Mouse (Mus musculus): Measurements from ENCODE around the gene Plk4. TPM values are rescaled to one million over a fixed set of nuclear protein-coding genes. Genes with fewer than 3 reads are reported as not detected.
"Not testable (repeated sequence)": the region's sequence is repeated elsewhere in the genome, so short reads cannot be mapped to it uniquely, and the experiment has no call there.

The Plk4 gene
- 1 to 10 TPM; 4.3 to 5.3 TPM for total RNA-seq (2021)
- long read RNA-seq, experiment 1, partial matches to known transcripts, result 0 of 3 reads
- long read RNA-seq, experiment 1, other reads (novel, unspliced or antisense), result 0 of 3 reads
- long read RNA-seq, experiment 2, partial matches to known transcripts, result 0 of 3 reads
- long read RNA-seq, experiment 2, other reads (novel, unspliced or antisense), result 0 of 3 reads

- peak; percentile 97 to 98 for DNase-seq (ENCODE audit: low spot score in 2 of 2)
These were observed at the start of gene Plk4 for GRCm38 (mm10) chr3:40799530-40800372. Gene Plk4 (plus strand): TSS chr3:40800019.

GRCm38 (mm10) chr3:40760746-40761145, 39.1 kb upstream of the Plk4 start:
- no peak for DNase-seq (ENCODE audit: low spot score in 2 of 2)

GRCm38 (mm10) chr3:40761312-40761711, 38.5 kb upstream of the Plk4 start:
- DNase-seq (ENCODE audit: low spot score in 2 of 2), result no peak

- no peak for DNase-seq (ENCODE audit: low spot score in 2 of 2)
These were observed 6.0 kb upstream of the Plk4 start for GRCm38 (mm10) chr3:40793783-40794182.

- no peak for DNase-seq (ENCODE audit: low spot score in 2 of 2)
These were observed 1.8 kb upstream of the Plk4 start for GRCm38 (mm10) chr3:40798054-40798453.

GRCm38 (mm10) chr3:40798500-40798899, 1.3 kb upstream of the Plk4 start:
- peak; percentile 35 to 39 for DNase-seq (ENCODE audit: low spot score in 2 of 2)

GRCm38 (mm10) chr3:40800373-40800823, 579 bp downstream of the Plk4 start:
- peak; percentile 13 to 47 for DNase-seq (ENCODE audit: low spot score in 2 of 2)

- no peak for DNase-seq (ENCODE audit: low spot score in 2 of 2)
These were observed 7.1 kb downstream of the Plk4 start for GRCm38 (mm10) chr3:40806871-40807270.

- DNase-seq (ENCODE audit: low spot score in 2 of 2), result no peak
These were observed 8.9 kb downstream of the Plk4 start for GRCm38 (mm10) chr3:40808686-40809085.

GRCm38 (mm10) chr3:40809894-40810293, 10.1 kb downstream of the Plk4 start:
- DNase-seq (ENCODE audit: low spot score in 2 of 2), result no peak

GRCm38 (mm10) chr3:40813275-40813674, 13.5 kb downstream of the Plk4 start:
- no peak for DNase-seq (ENCODE audit: low spot score in 2 of 2)

GRCm38 (mm10) chr3:40845521-40845920, 45.7 kb downstream of the Plk4 start:
- peak in 1 of 2 experiments; percentile 2 for DNase-seq (ENCODE audit: low spot score in 2 of 2)

GRCm38 (mm10) chr3:40846473-40846956, 46.7 kb downstream of the Plk4 start, which contains the start of gene Mfsd8:
Gene Mfsd8 (minus strand): TSS chr3:40846886.
- DNase-seq (ENCODE audit: low spot score in 2 of 2), result peak; percentile 87 to 96

GRCm38 (mm10) chr3:40846957-40847017, 47.0 kb downstream of the Plk4 start, which contains the start of gene Abhd18:
Gene Abhd18 (plus strand): TSS chr3:40846970.
- DNase-seq (ENCODE audit: low spot score in 2 of 2), result not testable (repeated sequence)

GRCm38 (mm10) chr3:40847018-40847417, 47.2 kb downstream of the Plk4 start:
- peak; percentile 43 to 50 for DNase-seq (ENCODE audit: low spot score in 2 of 2)

GRCm38 (mm10) chr3:40847936-40848335, 48.1 kb downstream of the Plk4 start:
- not testable (repeated sequence) for DNase-seq (ENCODE audit: low spot score in 2 of 2)

GRCm38 (mm10) chr3:40853123-40853738, 53.4 kb downstream of the Plk4 start:
- DNase-seq (ENCODE audit: low spot score in 2 of 2), result not testable (repeated sequence)

Other genes starting within 250 kb of the Plk4 start
- not detected for gene Slc25a31, start 91.2 kb upstream of the Plk4 start, total RNA-seq (2021)
- gene Hspa4l, start 55.5 kb upstream of the Plk4 start, total RNA-seq (2021), result 100 to 1,000 TPM; 178 to 183 TPM
- 10 to 100 TPM; 17.9 to 21.1 TPM for gene Mfsd8, start 46.9 kb downstream of the Plk4 start, total RNA-seq (2021)
- 10 to 100 TPM; 11.9 to 13.8 TPM for gene Abhd18, start 47.0 kb downstream of the Plk4 start, total RNA-seq (2021)
- gene 1700034I23Rik, start 102.5 kb downstream of the Plk4 start, total RNA-seq (2021), result under 1 TPM in 1 of 2 experiments, not detected in 1; 0.14 TPM
- gene Larp1b, start 149.8 kb downstream of the Plk4 start, total RNA-seq (2021), result 10 to 100 TPM; 20.1 to 23.0 TPM

Data from left cerebral cortex, adult 18-20 months (tissue).